Mouse (Mus musculus): ENCODE data around the gene Gm16506.
"Not testable (repeated sequence)": the region's sequence is repeated elsewhere in the genome, so short reads cannot be mapped to it uniquely, and the experiment has no call there.

Gm16506 gene

DNA sequence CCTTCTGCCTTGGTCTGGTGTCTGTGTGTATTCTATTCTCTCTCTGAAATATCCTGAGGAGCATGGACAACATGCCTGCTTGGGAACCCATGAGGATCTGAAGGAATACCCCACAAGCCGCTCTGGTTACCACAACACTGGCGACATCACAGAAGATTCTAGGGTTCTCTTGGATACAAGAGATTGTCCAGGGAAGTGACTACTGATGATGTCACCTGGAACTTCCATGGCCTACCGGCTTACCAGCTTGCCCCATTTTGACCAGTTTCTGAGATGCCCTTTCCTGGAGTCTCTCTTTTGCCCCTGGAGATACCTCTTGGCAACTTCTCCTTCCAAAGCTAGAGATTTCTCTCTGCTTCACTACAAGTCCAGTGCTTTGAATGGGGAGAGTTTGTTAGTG is at the start of gene Gm16506:
Gene Gm16506, minus strand, starts transcription at position 101 of the 400 bp plus-strand sequence.
- CTCF ChIA-PET, POLR2A ChIA-PET: not testable (repeated sequence)

DNA sequence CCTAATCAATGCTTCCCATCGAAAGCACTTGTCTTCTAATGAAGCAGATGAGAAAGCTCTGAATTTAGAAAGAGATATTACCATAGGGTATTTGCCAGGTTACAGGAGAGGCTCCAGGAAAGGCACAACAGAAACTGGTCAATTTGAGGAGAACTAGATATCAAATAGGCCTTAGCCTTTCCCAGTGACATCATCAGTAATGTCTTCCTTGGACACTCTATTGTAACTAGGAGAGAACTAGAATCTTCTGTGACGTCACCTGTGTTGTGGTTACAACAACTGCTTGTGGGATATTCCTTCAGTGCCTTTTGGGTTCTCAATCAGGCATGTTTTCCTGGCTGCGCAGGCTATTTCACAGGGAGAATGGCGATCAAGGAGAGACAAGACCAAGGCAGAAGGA is 20.3 kb upstream of the Gm16506 start, which contains the start of gene Gm6526:
Gene Gm6526, plus strand, starts transcription at position 301 of the 400 bp plus-strand sequence.
- CTCF ChIA-PET, POLR2A ChIA-PET: not testable (repeated sequence)

DNA sequence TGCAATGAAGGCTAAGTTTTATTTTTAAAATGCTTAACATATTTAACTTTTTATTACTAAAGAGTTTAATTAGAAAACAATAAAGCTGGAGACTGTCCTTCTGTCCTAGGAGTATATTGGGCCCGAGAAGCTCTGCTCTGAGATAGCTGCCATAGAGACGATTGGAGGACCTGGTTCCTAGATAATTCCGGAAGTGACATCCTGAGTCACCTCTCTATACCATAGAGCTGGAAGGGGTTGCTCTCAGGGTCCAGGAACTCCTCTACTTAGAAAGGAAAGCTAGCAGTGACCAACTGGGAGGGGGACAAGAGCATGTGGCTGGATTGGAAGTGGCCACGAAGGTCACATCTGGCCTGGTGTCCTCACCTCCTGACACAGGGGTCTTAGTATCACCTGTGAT is 29.7 kb downstream of the Gm16506 start, which contains the start of gene Gm7324:
Gene Gm7324, plus strand, starts transcription at position 208 of the 400 bp plus-strand sequence.
- CTCF ChIA-PET: not testable (repeated sequence)

DNA sequence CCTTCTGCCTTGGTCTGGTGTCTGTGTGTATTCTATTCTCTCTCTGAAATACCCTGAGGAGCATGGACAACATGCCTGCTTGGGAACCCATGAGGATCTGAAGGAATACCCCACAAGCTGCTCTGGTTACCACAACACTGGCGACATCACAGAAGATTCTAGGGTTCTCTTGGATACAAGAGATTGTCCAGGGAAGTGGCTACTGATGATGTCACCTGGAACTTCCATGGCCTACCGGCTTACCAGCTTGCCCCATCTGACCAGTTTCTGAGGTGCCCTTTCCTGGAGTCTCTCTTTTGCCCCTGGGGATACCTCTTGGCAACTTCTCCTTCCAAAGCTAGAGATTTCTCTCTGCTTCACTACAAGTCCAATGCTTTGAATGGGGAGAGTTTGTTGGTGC is 50.2 kb downstream of the Gm16506 start, which contains the start of gene Gm8165:
Gene Gm8165, minus strand, starts transcription at position 101 of the 400 bp plus-strand sequence.
- POLR2A ChIA-PET: not testable (repeated sequence)

More for the DNA sequence above, 29.7 kb downstream of the Gm16506 start, which contains the start of gene Gm7324:
- POLR2A ChIA-PET: not testable (repeated sequence)

More for the DNA sequence above, 50.2 kb downstream of the Gm16506 start, which contains the start of gene Gm8165:
- CTCF ChIA-PET: not testable (repeated sequence)

Measured in embryonic stem cell, embryonic (primary cell).